Mouse (Mus musculus) liver, adult 2 months (tissue): Measurements from ENCODE around the gene Rps17. TPM values are rescaled to one million over a fixed set of nuclear protein-coding genes. Genes with fewer than 3 reads are reported as not detected.

Source experiments
- DNase-seq: peaks from one replicate; pipeline ENCODE4 v3.0.0-alpha.2; 2011; ENCODE audit warnings: low read depth, low spot score; ENCODE audit errors: extremely low read depth
- H3K27ac ChIP-seq: fragments of 200-500 bp; replicated peaks from 2 replicates; pipeline ENCODE4 v1.5.1; 2012; ENCODE audit warnings: low read depth, mild to moderate bottlenecking, control low read depth, inconsistent platforms, low read length; ENCODE audit not compliant: insufficient read depth
- H3K27me3 ChIP-seq: fragments of 200-500 bp; 2 replicates; pipeline ENCODE4 v1.6.1; 2012; ENCODE audit warnings: mild to moderate bottlenecking, moderate library complexity, low read length, inconsistent platforms; ENCODE audit not compliant: control insufficient read depth, insufficient read depth
- H3K36me3 ChIP-seq: fragments of 200-500 bp; 2 replicates; pipeline ENCODE4 v1.6.1; 2012; ENCODE audit warnings: low read length, inconsistent platforms; ENCODE audit not compliant: control insufficient read depth, insufficient read depth
- H3K4me1 ChIP-seq: fragments of 200-500 bp; 2 replicates; pipeline ENCODE4 v1.6.1; 2011; ENCODE audit warnings: low read length; ENCODE audit not compliant: control insufficient read depth, insufficient read depth
- H3K4me3 ChIP-seq: fragments of 200-500 bp; 2 replicates; pipeline ENCODE4 v1.5.1; 2011; ENCODE audit warnings: low read depth, mild to moderate bottlenecking, control low read depth, low read length, moderate library complexity; ENCODE audit not compliant: insufficient read depth
- H3K79me2 ChIP-seq: fragments of 200-500 bp; 2 replicates; pipeline ENCODE4 v1.6.1; 2012; ENCODE audit warnings: inconsistent platforms, mild to moderate bottlenecking, low read length, moderate library complexity; ENCODE audit not compliant: control insufficient read depth, insufficient read depth
- H3K9ac ChIP-seq: fragments of 200-500 bp; 2 replicates; pipeline ENCODE4 v1.6.1; 2012; ENCODE audit warnings: low read depth, mild to moderate bottlenecking, control low read depth, inconsistent platforms, low read length
- CTCF ChIP-seq: fragments of 200-500 bp; IDR thresholded peaks from 2 replicates; pipeline ENCODE4 v1.5.1; 2011; ENCODE audit warnings: low read depth, low read length, control low read depth
- POLR2A ChIP-seq: fragments of 200-500 bp; IDR thresholded peaks from 2 replicates; pipeline ENCODE4 v1.6.1; 2011; ENCODE audit warnings: low read length, control low read depth; ENCODE audit not compliant: insufficient read depth; ENCODE audit errors: extremely low read depth
- WGBS: fragments of 180-500 bp; shearing (Covaris S2); methylation state at CpG from one replicate; pipeline ENCODE4 v1.1.7; 2018; 5-methylcytosine and 5-hydroxymethylcytosine counted together
- polyA plus RNA-seq: library from polyadenylated mRNA; depleted of rRNA; stranded (reverse); fragments of >200 nt; gene quantifications from 2 replicates; pipeline ENCODE4 v1.2.3, GENCODE M21; 2012; rRNA removed
- total RNA-seq: library from RNA; depleted of rRNA; stranded (reverse); fragments of >200 nt; gene quantifications from 2 replicates; pipeline ENCODE4 v1.2.3, GENCODE M21; 2014; rRNA removed

Rps17 gene
- total and polyA plus RNA-seq, 2 experiments: 572 to 745 TPM

GRCm38 (mm10) chr7:81304675-81305074 lies 40.4 kb downstream of the Rps17 start:
- Histone ChIP-seq H3K4me1 (no peaks in the 10 kb centered on the region), H3K27ac (no peak overlapping the region), H3K36me3 (peaks cover 8% of the 10 kb centered on the region; the same call in 1 of the 2 replicates), H3K27me3 (no peaks in the 10 kb centered on the region), H3K9ac (no peak overlapping the region), H3K4me3 (no peak overlapping the region), H3K79me2 (no peaks in the 10 kb centered on the region)
- WGBS: 82% methylated on average over 5 of the region's 5 CpGs
- no peak for TF ChIP-seq POLR2A
- no peak for TF ChIP-seq CTCF
- DNase-seq: no peak

GRCm38 (mm10) chr7:81304100-81304499 lies 41.0 kb downstream of the Rps17 start:
- Histone ChIP-seq H3K27me3 (no peaks in the 10 kb centered on the region), H3K4me3 (no peak overlapping the region), H3K27ac (no peak overlapping the region), H3K9ac (no peak overlapping the region), H3K36me3 (peaks cover 8% of the 10 kb centered on the region; the same call in 1 of the 2 replicates), H3K79me2 (no peaks in the 10 kb centered on the region), H3K4me1 (no peaks in the 10 kb centered on the region)
- TF ChIP-seq POLR2A (no peak), CTCF (no peak; the same call in 1 of the 2 replicates)
- WGBS: 70% methylated on average over 5 of the region's 5 CpGs
- no peak for DNase-seq

GRCm38 (mm10) chr7:81303682-81304081 lies 41.4 kb downstream of the Rps17 start:
- 21% methylated on average over 2 of the region's 2 CpGs for WGBS
- Histone ChIP-seq H3K36me3 (peaks cover 8% of the 10 kb centered on the region; the same call in 1 of the 2 replicates), H3K4me1 (no peaks in the 10 kb centered on the region), H3K27ac (no peak overlapping the region), H3K4me3 (no peak overlapping the region), H3K9ac (no peak overlapping the region), H3K79me2 (no peaks in the 10 kb centered on the region), H3K27me3 (no peaks in the 10 kb centered on the region)
- TF ChIP-seq CTCF (peak; percentile 74), POLR2A (no peak)
- peak; percentile 57 for DNase-seq

GRCm38 (mm10) chr7:81301323-81301722 lies 43.7 kb downstream of the Rps17 start:
- Histone ChIP-seq H3K36me3 (peaks cover 8% of the 10 kb centered on the region; the same call in 1 of the 2 replicates), H3K9ac (no peak overlapping the region), H3K27me3 (no peaks in the 10 kb centered on the region), H3K4me3 (no peak overlapping the region), H3K27ac (no peak overlapping the region), H3K4me1 (no peaks in the 10 kb centered on the region), H3K79me2 (no peaks in the 10 kb centered on the region)
- TF ChIP-seq CTCF (no peak), POLR2A (no peak)
- DNase-seq: no peak
- 95% methylated on average over 7 of the region's 7 CpGs for WGBS

DNA sequence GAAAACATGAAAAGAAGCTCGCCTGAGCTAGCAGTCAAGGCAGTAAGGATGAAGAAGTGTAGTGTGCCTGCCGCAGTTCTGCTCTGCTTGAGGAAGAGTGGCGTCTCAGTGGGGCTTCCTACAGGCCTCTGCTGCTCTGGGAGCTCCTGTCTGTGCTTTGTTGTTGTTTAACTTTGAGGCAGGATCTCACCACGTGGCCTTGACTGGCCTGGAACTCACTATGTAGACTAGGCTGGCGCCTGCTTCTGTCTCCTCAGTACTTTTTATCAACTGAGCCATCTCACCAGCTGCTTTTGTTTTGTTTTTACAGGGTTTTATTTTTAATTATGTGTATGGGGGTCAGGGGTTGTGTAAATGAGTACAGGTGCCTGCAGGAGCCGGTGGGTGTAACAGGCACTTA lies 46.8 kb downstream of the Rps17 start:
- TF ChIP-seq CTCF (no peak), POLR2A (no peak)
- H3K9ac ChIP-seq: no peak overlapping the region
- H3K27me3 ChIP-seq: no peaks in the 10 kb centered on the region
- H3K36me3 ChIP-seq: peaks cover 9% of the 10 kb centered on the region; the same call in 1 of the 2 replicates
- no peak overlapping the region for H3K27ac ChIP-seq
- WGBS: 56% methylated on average over 6 of the region's 6 CpGs
- H3K4me3 ChIP-seq: no peak overlapping the region
- no peaks in the 10 kb centered on the region for H3K79me2 ChIP-seq
- peak; percentile 22 for DNase-seq
- no peaks in the 10 kb centered on the region for H3K4me1 ChIP-seq

GRCm38 (mm10) chr7:81295169-81295568 lies 49.9 kb downstream of the Rps17 start:
- 92% methylated on average over 2 of the region's 2 CpGs for WGBS
- TF ChIP-seq POLR2A: no peak

More at GRCm38 (mm10) chr7:81295169-81295568, 49.9 kb downstream of the Rps17 start:
- Histone ChIP-seq H3K27me3 (no peaks in the 10 kb centered on the region), H3K36me3 (peaks cover 11% of the 10 kb centered on the region; the same call in 1 of the 2 replicates), H3K4me1 (no peaks in the 10 kb centered on the region), H3K9ac (no peak overlapping the region), H3K27ac (no peak overlapping the region), H3K79me2 (no peaks in the 10 kb centered on the region; the same call in 1 of the 2 replicates), H3K4me3 (no peak overlapping the region)
- DNase-seq: no peak

Other genes with a start within 250 kb of the Rps17 start
- gene Slc28a1, start 230.5 kb downstream of the Rps17 start, total RNA-seq: 0.28 TPM in 1 of 2 replicates, not detected in the other
- 0.12 and 0.24 TPM in 2 replicates for gene Slc28a1, start 230.5 kb downstream of the Rps17 start, polyA plus RNA-seq
- 13.5 and 15.1 TPM in 2 replicates for gene Pde8a, start 131.7 kb downstream of the Rps17 start, total RNA-seq
- gene Pde8a, start 131.7 kb downstream of the Rps17 start, polyA plus RNA-seq: 13.3 and 13.7 TPM in 2 replicates
- 4.3 and 7.0 TPM in 2 replicates for gene Cpeb1, start 110.2 kb upstream of the Rps17 start, total RNA-seq
- gene Cpeb1, start 110.2 kb upstream of the Rps17 start, polyA plus RNA-seq: 2.0 and 4.3 TPM in 2 replicates
- 0.07 TPM in 1 of 2 replicates, not detected in the other for gene Ap3b2, start 148.7 kb upstream of the Rps17 start, total RNA-seq
- gene Ap3b2, start 148.7 kb upstream of the Rps17 start, polyA plus RNA-seq: not detected in 2 replicates
- not detected in 2 replicates for gene BC048679, start 153.0 kb upstream of the Rps17 start, total RNA-seq
- gene BC048679, start 153.0 kb upstream of the Rps17 start, polyA plus RNA-seq: not detected in 2 replicates
- 0.13 and 0.28 TPM in 2 replicates for gene Fsd2, start 221.7 kb upstream of the Rps17 start, total RNA-seq
- gene Fsd2, start 221.7 kb upstream of the Rps17 start, polyA plus RNA-seq: 0.04 TPM in 2 replicates
- gene Whamm, start 226.0 kb upstream of the Rps17 start, total RNA-seq: 20.7 and 25.4 TPM in 2 replicates
- gene Whamm, start 226.0 kb upstream of the Rps17 start, polyA plus RNA-seq: 35.1 and 44.6 TPM in 2 replicates